Mouse (Mus musculus) forebrain, embryonic 15.5 days (tissue): ENCODE measurements around the gene Rnf185. TPM values are rescaled to one million over a fixed set of nuclear protein-coding genes. Genes with fewer than 3 reads are reported as not detected.

Experiments
- ATAC-seq: fragments of 200-750 bp; cut with Nextera tagmentation; replicated peaks from 2 replicates; pipeline ENCODE4 v1.8.0; 2017; ENCODE audit warnings: mild to moderate bottlenecking, moderate TSS enrichment, moderate library complexity
- H3K27ac ChIP-seq: fragments of 300-500 bp; sonication (generic); replicated peaks from 2 replicates; pipeline ENCODE4 v1.5.1; 2015; ENCODE audit warnings: mild to moderate bottlenecking, inconsistent platforms
- H3K27me3 ChIP-seq: fragments of 300-500 bp; sonication (generic); 2 replicates; pipeline ENCODE4 v1.6.1; 2015; ENCODE audit warnings: inconsistent platforms
- H3K36me3 ChIP-seq: fragments of 300-500 bp; sonication (generic); 2 replicates; pipeline ENCODE4 v1.6.1; 2015; ENCODE audit warnings: mild to moderate bottlenecking, inconsistent platforms
- H3K4me1 ChIP-seq: fragments of 300-500 bp; sonication (generic); 2 replicates; pipeline ENCODE4 v1.6.1; 2015; ENCODE audit warnings: inconsistent platforms
- H3K4me2 ChIP-seq: fragments of 300-500 bp; sonication (generic); replicated peaks from 2 replicates; pipeline ENCODE4 v1.6.1; 2015; ENCODE audit warnings: mild to moderate bottlenecking, inconsistent platforms
- H3K4me3 ChIP-seq: fragments of 300-500 bp; sonication (generic); 2 replicates; pipeline ENCODE4 v1.5.1; 2015; ENCODE audit warnings: mild to moderate bottlenecking, inconsistent platforms
- H3K9ac ChIP-seq: fragments of 300-500 bp; sonication (generic); replicated peaks from 2 replicates; pipeline ENCODE4 v1.6.1; 2015; ENCODE audit warnings: mild to moderate bottlenecking, inconsistent platforms
- H3K9me3 ChIP-seq: fragments of 300-500 bp; sonication (generic); 2 replicates; pipeline ENCODE4 v1.6.1; 2016; ENCODE audit warnings: inconsistent platforms
- WGBS: fragments of 180-500 bp; shearing (Covaris S2); methylation state at CpG from one replicate; pipeline ENCODE4 v1.1.7; 2015; ENCODE audit warnings: mixed read lengths; 5-methylcytosine and 5-hydroxymethylcytosine counted together
- polyA plus RNA-seq: library from polyadenylated mRNA; unstranded; fragments of >200 nt; fragmentation: Nextera tagmentation; extraction: Ambion mirVana; gene quantifications from 2 replicates; pipeline ENCODE4 v1.2.1, GENCODE M21; 2015

The Rnf185 gene
- 39.8 and 41.6 TPM in 2 replicates for polyA plus RNA-seq

DNA sequence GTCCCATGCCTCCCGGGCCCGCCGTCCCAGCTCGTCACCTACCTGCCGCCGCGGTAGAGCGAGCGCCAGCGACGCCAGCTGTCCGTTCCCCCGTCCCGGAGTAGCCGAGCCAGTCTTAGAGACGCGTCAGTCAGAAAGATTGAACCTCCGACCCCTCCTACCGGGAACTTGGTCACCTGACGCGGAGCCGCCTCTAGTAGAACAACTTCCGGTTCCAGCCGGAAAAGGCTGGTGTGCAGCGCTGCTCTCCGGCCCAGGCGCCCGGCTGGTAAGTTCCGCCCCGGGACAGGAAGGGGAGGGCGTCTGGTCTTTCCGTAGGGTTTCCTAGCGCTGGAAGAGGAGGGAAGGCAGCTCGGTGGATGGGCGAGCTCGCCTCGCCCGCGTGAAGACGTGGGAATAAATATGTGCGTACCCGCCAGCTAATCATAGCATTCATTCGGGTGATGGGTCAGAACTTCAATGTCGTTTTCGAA, at the start of gene Rnf185:
Rnf185 (minus strand) TSS at position 197 of the 473 bp plus-strand sequence.
- Histone ChIP-seq H3K27ac (peak within 1 kb of the TSS; percentile 90), H3K9me3 (no peaks in the 10 kb centered on the region), H3K36me3 (no peaks in the 10 kb centered on the region), H3K4me3 (peak within 1 kb of the TSS; percentile 78), H3K9ac (peak within 1 kb of the TSS; percentile 90), H3K4me2 (peak within 1 kb of the TSS; percentile 53), H3K4me1 (peaks cover 25% of the 10 kb centered on the region), H3K27me3 (no peaks in the 10 kb centered on the region)
- under 1% methylated on average over 45 of the region's 45 CpGs for WGBS
- peak; percentile 99 for ATAC-seq

DNA sequence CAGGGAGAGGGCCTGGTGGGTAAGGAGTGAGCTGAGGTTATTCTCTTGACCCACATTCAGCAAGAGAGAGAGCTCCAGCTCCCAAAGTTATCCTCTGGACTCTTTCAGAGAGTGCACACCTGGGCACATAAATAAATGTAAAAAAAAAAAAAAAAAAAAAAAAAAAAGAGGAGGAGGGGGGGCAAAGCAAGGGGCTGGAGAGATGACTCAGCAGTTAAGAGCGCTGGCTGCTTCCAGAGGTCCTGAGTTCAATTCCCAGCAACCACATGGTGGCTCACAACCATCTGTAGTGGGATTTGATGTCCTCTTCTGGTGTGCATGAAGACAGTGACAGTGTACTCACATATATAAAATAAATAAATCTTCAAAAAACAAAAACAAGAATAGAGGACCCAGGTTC, 45.1 kb upstream of the Rnf185 start:
- Histone ChIP-seq H3K36me3 (no peaks in the 10 kb centered on the region), H3K4me1 (no peaks in the 10 kb centered on the region), H3K9me3 (no peaks in the 10 kb centered on the region), H3K9ac (no peak overlapping the region), H3K4me3 (no peak overlapping the region), H3K27ac (no peak overlapping the region), H3K27me3 (no peaks in the 10 kb centered on the region), H3K4me2 (no peak overlapping the region)
- no peak for ATAC-seq
- WGBS: 76% methylated on average over 1 of the region's 1 CpGs

DNA sequence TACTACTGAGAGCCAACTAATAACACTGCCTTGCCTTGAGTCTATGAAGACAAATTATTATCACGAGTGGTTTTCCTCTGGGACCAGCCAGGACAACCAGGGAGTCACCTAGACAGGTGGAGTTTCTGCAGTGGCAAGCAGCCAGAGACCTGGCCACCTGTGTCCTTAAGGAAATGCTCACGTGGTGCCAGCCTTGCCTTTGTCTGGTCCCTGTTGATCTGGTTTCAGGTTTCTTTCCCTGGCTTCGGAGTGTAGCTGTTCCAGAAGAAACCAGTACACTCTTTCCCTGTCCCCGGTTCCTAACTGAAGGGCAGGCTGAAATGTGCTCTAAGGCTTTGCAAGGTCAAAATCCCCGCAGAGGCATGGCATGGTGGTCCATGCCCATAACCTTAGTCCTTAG, 44.6 kb upstream of the Rnf185 start:
- WGBS: 57% methylated on average over 5 of the region's 5 CpGs
- no peak overlapping the region for H3K27ac ChIP-seq
- no peak for ATAC-seq
- H3K9ac ChIP-seq: no peak overlapping the region
- no peak overlapping the region for H3K4me3 ChIP-seq
- H3K27me3 ChIP-seq: no peaks in the 10 kb centered on the region
- no peaks in the 10 kb centered on the region for H3K4me1 ChIP-seq
- no peaks in the 10 kb centered on the region for H3K9me3 ChIP-seq
- H3K36me3 ChIP-seq: no peaks in the 10 kb centered on the region
- H3K4me2 ChIP-seq: no peak overlapping the region

DNA sequence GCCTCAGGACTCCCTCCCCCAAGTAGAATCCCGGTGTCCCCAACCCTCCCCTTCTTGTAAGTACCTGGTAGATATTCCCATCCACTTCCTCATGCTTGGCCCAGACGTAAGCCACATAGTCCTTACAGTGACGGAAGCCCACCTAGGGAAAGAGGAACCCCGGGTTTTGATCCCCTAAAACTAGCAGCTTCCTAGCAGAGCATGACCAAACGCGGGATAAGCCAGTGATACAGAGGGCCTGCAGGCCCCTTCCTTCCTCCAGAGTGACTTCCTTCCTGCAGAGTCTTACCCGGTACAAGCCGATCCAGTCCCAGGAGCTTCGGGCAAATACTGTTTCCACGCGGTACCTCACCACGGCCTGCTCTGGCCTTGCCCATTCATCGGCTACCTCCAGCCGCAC, 43.3 kb upstream of the Rnf185 start:
- Histone ChIP-seq H3K36me3 (no peaks in the 10 kb centered on the region), H3K4me3 (no peak overlapping the region), H3K27me3 (no peaks in the 10 kb centered on the region), H3K4me2 (no peak overlapping the region), H3K9me3 (no peaks in the 10 kb centered on the region), H3K4me1 (no peaks in the 10 kb centered on the region), H3K9ac (no peak overlapping the region), H3K27ac (no peak overlapping the region)
- ATAC-seq: no peak
- 92% methylated on average over 14 of the region's 14 CpGs for WGBS

DNA sequence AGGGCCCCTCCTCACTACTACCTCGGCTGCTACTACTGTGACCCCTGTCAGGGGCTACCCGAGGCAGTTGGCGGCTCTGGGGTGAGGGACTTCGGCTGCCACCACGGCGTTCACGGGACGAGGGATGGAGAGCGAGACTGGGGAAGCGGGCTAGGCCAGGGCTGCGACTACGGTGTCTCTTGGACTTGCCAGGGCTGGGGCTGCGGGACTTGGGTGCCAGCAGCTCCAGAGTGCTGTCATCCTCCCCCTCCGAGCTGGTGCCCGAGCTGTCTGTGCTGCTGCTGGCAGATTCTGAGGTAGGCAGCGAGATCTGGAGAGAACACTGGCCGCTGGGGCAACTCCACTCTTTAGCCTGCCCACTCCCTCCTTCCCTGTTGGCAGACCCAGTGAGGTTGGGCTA, 42.7 kb upstream of the Rnf185 start:
- Histone ChIP-seq H3K27me3 (no peaks in the 10 kb centered on the region), H3K36me3 (no peaks in the 10 kb centered on the region), H3K4me3 (no peak overlapping the region), H3K9me3 (no peaks in the 10 kb centered on the region), H3K4me1 (no peaks in the 10 kb centered on the region), H3K9ac (no peak overlapping the region), H3K27ac (no peak overlapping the region), H3K4me2 (no peak overlapping the region)
- WGBS: 84% methylated on average over 17 of the region's 17 CpGs
- no peak for ATAC-seq

DNA sequence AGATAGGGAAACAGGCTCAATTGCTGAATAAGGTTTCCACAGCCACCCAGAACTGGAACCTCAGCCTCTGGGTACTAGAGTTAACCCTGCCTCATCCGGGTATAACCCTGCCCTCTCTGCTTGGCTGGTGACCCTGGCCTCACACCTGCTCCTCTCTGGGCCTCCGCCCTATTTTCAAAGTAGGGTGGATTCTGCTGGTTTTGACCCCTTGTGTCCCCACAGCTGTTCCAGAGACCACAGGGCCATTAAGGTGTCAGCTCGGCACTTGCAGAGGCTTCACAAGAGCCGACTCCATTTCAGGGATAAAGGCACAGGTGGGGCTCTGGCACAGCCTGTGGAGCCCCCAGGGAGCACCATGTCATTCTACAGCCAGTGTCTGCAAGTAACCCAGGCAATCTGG, 40.6 kb upstream of the Rnf185 start:
- no peaks in the 10 kb centered on the region for H3K9me3 ChIP-seq
- no peak overlapping the region for H3K9ac ChIP-seq
- H3K4me1 ChIP-seq: no peaks in the 10 kb centered on the region
- ATAC-seq: no peak
- 80% methylated on average over 4 of the region's 4 CpGs for WGBS
- H3K4me2 ChIP-seq: no peak overlapping the region
- H3K27me3 ChIP-seq: no peaks in the 10 kb centered on the region
- H3K27ac ChIP-seq: no peak overlapping the region
- H3K36me3 ChIP-seq: no peaks in the 10 kb centered on the region
- H3K4me3 ChIP-seq: no peak overlapping the region

DNA sequence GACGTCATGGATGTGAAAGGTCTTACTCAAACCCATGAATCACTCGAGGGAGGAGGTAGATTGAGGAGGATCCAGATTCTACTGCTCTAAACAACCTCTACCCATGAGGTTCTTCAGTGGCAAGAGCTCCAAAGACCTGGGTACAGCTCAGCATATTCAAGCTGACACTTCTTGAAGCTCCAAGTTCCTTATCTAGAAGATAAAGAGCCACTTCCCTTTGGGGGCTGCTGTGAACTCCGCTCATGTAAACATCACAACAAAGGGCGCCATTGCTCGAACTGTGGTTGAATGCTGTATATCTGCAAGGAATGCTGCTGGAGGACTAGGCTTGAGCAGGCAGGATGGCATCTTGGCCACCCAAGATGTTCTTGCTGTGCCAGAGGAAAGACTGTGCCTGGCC, 36.9 kb upstream of the Rnf185 start:
- no peak overlapping the region for H3K9ac ChIP-seq
- no peak overlapping the region for H3K4me3 ChIP-seq
- peaks cover 4% of the 10 kb centered on the region; the same call in 1 of the 2 replicates for H3K4me1 ChIP-seq
- no peak overlapping the region for H3K27ac ChIP-seq
- H3K4me2 ChIP-seq: no peak overlapping the region
- no peaks in the 10 kb centered on the region for H3K27me3 ChIP-seq
- no peak for ATAC-seq
- WGBS: 84% methylated on average over 5 of the region's 5 CpGs
- no peaks in the 10 kb centered on the region for H3K9me3 ChIP-seq
- no peaks in the 10 kb centered on the region for H3K36me3 ChIP-seq

DNA sequence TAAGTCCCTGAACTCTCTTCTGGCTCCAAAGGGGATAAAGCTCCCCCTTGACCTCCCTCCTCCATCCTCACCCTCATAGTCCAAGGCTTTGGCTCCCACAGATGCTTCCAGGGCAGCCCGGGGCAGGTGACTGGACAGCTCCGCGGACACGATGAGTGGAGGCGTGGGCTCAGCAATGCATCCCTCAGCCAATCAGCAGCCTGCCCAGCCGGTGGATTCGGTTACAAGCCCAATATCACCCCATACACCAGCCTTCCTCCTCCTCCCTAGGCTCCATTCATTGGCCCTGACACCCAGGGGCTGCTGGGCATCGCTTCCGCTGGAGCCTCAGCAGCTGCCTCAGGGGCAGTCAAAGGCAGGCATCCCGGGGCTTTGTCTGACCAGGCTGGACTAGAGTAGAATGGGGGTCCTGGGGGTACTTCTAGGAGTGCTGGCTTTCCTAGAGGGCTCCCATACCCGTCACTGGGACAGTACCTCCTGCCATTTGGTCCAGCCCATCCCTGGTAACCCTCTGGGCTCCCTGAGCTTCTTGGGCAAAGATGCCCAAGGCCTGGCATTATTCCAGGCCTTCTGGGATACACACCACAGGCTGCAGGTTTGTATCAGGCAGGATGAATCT, 35.9 kb upstream of the Rnf185 start, which contains the start of gene Pla2g3:
Pla2g3 (plus strand) TSS at position 333 of the 619 bp plus-strand sequence.
- no peak within 1 kb of the TSS for H3K9ac ChIP-seq
- no peaks in the 10 kb centered on the region for H3K9me3 ChIP-seq
- no peak for ATAC-seq
- H3K4me2 ChIP-seq: no peak within 1 kb of the TSS
- peaks cover 4% of the 10 kb centered on the region; the same call in 1 of the 2 replicates for H3K4me1 ChIP-seq
- H3K27ac ChIP-seq: no peak within 1 kb of the TSS
- 24% methylated on average over 11 of the region's 11 CpGs for WGBS
- H3K36me3 ChIP-seq: no peaks in the 10 kb centered on the region
- no peak within 1 kb of the TSS for H3K4me3 ChIP-seq
- no peaks in the 10 kb centered on the region for H3K27me3 ChIP-seq

DNA sequence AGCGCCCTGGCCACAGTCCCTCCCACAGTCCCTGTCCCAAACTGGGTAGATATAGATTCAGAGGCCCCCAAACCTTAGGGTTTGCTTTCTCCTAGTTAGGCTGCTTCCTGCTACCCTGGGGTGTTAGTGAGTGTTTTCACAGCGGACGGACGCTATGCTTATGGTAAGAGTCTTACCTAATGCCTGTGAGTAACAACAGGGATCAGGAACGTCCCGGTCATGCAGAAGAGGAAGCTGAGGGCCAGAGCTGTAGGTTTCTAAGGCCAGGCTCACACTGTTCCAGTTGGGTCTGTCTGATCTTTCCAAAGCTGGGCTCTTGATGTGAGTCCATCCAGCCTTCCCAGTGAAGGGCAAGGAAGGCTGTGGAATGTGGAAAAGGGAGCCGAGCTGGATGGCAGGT, 34.2 kb upstream of the Rnf185 start:
- no peak overlapping the region for H3K4me2 ChIP-seq
- peaks cover 4% of the 10 kb centered on the region; the same call in 1 of the 2 replicates for H3K4me1 ChIP-seq
- no peak overlapping the region for H3K4me3 ChIP-seq
- ATAC-seq: no peak
- no peaks in the 10 kb centered on the region for H3K36me3 ChIP-seq
- no peaks in the 10 kb centered on the region for H3K27me3 ChIP-seq
- WGBS: 79% methylated on average over 7 of the region's 7 CpGs
- H3K27ac ChIP-seq: no peak overlapping the region
- no peak overlapping the region for H3K9ac ChIP-seq
- no peaks in the 10 kb centered on the region for H3K9me3 ChIP-seq

DNA sequence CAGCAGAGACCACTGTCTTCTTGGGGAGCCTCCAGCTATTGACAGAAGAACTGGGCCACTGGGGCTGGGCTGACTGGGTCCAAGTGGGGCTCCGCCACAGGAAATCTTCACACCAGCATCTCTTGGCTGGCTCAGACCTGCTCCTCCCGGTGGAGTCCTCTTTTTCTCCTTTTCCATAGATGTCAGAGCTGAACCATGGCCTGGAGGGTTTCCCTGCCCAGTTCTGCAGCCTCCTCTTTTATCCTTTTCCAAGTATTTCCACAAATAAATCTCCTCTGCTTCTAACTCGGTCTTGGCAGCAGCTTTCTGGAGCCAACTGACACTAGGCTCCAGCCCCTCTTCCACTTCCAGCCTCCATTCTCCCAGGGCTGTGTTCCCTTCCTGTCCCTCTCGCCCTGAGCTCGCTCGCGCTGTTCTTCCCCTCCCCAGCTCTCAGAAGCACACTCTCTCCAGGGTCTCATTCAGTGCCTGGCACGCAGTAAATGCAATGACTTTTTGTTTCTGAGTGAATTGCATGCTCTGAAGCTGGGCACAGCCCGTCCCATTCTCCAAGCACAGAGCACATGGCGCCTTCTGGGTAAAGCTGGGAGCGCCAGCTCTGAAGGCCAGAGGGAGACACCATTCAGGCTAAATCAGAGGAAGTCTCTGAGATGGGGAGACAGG, 31.9 kb upstream of the Rnf185 start:
- WGBS: 53% methylated on average over 11 of the region's 11 CpGs
- H3K9me3 ChIP-seq: no peaks in the 10 kb centered on the region
- H3K4me2 ChIP-seq: no peak overlapping the region
- H3K9ac ChIP-seq: no peak overlapping the region
- peak overlapping the region; percentile 31; the same call in 1 of the 2 replicates for H3K27ac ChIP-seq
- no peak overlapping the region for H3K4me3 ChIP-seq
- H3K4me1 ChIP-seq: peaks cover 4% of the 10 kb centered on the region; the same call in 1 of the 2 replicates
- no peak for ATAC-seq
- H3K27me3 ChIP-seq: no peaks in the 10 kb centered on the region
- no peaks in the 10 kb centered on the region for H3K36me3 ChIP-seq

DNA sequence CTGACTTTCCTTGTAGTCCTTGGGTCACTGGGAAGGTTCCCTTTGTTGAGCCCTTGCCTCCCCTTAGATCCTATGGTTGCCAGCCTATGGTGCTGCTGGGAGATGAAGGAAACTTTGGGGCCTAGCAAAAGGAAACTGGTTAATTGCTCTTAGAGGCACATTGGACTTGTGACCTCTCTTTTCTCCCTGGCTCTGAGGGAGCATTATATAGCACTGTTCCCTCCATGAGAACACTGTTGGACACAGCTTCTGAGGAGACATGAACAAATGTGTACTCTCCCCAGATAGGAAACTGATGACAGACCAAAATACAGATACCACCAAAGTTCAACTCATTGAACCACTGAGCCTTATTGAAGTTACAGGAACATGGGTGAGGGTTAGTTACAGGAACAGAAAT, 23.3 kb upstream of the Rnf185 start:
- Histone ChIP-seq H3K27ac (no peak overlapping the region), H3K4me3 (no peak overlapping the region), H3K4me2 (no peak overlapping the region), H3K9ac (no peak overlapping the region), H3K9me3 (no peaks in the 10 kb centered on the region), H3K27me3 (no peaks in the 10 kb centered on the region), H3K36me3 (no peaks in the 10 kb centered on the region), H3K4me1 (no peaks in the 10 kb centered on the region)
- ATAC-seq: no peak

DNA sequence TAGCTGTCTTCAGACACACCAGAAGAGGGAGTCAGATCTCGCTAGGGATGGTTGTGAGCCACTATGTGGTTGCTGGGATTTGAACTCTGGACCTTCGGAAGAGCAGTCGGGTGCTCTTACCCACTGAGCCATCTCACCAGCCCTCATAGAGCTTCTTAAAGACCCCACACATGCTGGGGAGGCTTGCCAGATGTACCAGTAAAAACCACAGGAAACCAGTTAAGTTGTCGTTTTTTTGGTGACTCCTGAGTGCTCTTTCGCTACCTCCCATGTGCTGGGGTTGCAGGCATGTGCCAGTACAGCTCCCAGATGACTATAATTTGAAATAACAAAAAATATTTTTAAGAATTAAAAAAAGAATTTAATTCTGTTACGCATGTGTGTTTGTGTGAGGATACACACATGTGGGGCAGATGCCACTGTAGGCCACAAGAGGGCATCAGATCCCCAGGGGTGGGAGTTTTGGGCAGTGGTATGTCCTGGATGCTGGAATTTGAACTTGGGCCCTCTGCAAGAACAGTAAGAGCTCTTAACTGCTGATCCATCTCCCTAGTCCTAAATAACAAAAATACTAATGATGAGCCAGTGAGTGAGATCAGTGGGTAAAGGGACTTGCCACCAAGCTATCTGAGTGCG, 22.4 kb upstream of the Rnf185 start:
- ATAC-seq: no peak
- Histone ChIP-seq H3K36me3 (no peaks in the 10 kb centered on the region), H3K27ac (no peak overlapping the region), H3K27me3 (no peaks in the 10 kb centered on the region), H3K4me2 (no peak overlapping the region), H3K4me1 (no peaks in the 10 kb centered on the region), H3K4me3 (no peak overlapping the region), H3K9me3 (no peaks in the 10 kb centered on the region), H3K9ac (no peak overlapping the region)
- 85% methylated on average over 7 of the region's 7 CpGs for WGBS
